ENCODE assay signal across 8 mouse cellular contexts in genomic region chr12:110486852-110487251, GRCm38 (mm10). TPM values are rescaled to one million over a fixed set of nuclear protein-coding genes. Genes with fewer than 3 reads are reported as not detected.
DNase-seq lines count a peak whose midpoint lies in the region; ATAC-seq and TF ChIP-seq lines count a peak whose summit lies in the region.

No protein-coding gene starts in this region.

- no peak for TF ChIP-seq CTCF in heart, postnatal 0 days (IDR thresholded peaks at IDR 0.05; ENCODE audit: low read depth)
- no peak for TF ChIP-seq CTCF in bone marrow, adult 2 months (IDR thresholded peaks at IDR 0.05; ENCODE audit: control insufficient read depth, insufficient read depth, low read length)

- H3K9me3 ChIP-seq in heart, postnatal 0 days (replicated peaks; ENCODE audit: control insufficient read depth, low read length), result no peaks in the 10 kb centered on the region
- H3K9me3 ChIP-seq in hindbrain, embryonic 14.5 days (ENCODE audit: control insufficient read depth, low read length), result no peaks in the 10 kb centered on the region
- no peaks in the 10 kb centered on the region for H3K9me3 ChIP-seq in midbrain, embryonic 14.5 days (ENCODE audit: control insufficient read depth, low read length)

- peak overlapping the region; percentile 84 for H3K9ac ChIP-seq in heart, postnatal 0 days (replicated peaks; ENCODE audit: low read depth, low read length)
- peak overlapping the region; percentile 78 for H3K9ac ChIP-seq in hindbrain, embryonic 14.5 days
- peak overlapping the region; percentile 74 for H3K9ac ChIP-seq in midbrain, embryonic 14.5 days (replicated peaks; ENCODE audit: low read length)

- peaks cover 45% of the 10 kb centered on the region for H3K4me1 ChIP-seq in heart, postnatal 0 days (ENCODE audit: control insufficient read depth, insufficient read depth)
- peaks cover 3% of the 10 kb centered on the region for H3K4me1 ChIP-seq in bone marrow, adult 2 months (ENCODE audit: control insufficient read depth, insufficient read depth, low read length)
- peaks cover 31% of the 10 kb centered on the region for H3K4me1 ChIP-seq in hindbrain, embryonic 14.5 days (replicated peaks; ENCODE audit: control insufficient read depth, insufficient read depth, low read length)
- peaks cover 21% of the 10 kb centered on the region for H3K4me1 ChIP-seq in midbrain, embryonic 14.5 days (ENCODE audit: control insufficient read depth, insufficient read depth, low read length)

- no peaks in the 10 kb centered on the region for H3K27me3 ChIP-seq in heart, postnatal 0 days (ENCODE audit: control insufficient read depth, insufficient read depth, low read length)
- no peaks in the 10 kb centered on the region for H3K27me3 ChIP-seq in hindbrain, embryonic 14.5 days (ENCODE audit: control insufficient read depth, insufficient read depth, low read length)
- no peaks in the 10 kb centered on the region for H3K27me3 ChIP-seq in midbrain, embryonic 14.5 days (ENCODE audit: control insufficient read depth, insufficient read depth, low read length)

- 74% methylated on average over 5 of the region's 5 CpGs for WGBS in heart, postnatal 0 days
- WGBS in bone marrow, adult 2 months, result 62% methylated on average over 5 of the region's 5 CpGs
- WGBS in hindbrain, embryonic 14.5 days, result 82% methylated on average over 5 of the region's 5 CpGs
- WGBS in midbrain, embryonic 14.5 days, result 87% methylated on average over 5 of the region's 5 CpGs

- peak overlapping the region; percentile 99 for H3K27ac ChIP-seq in heart, postnatal 0 days (ENCODE audit: low read depth)
- H3K27ac ChIP-seq in bone marrow, adult 2 months (ENCODE audit: control insufficient read depth, insufficient read depth, low read depth, low read length, poor library complexity), result no peak overlapping the region
- no peak overlapping the region for H3K27ac ChIP-seq in hindbrain, embryonic 14.5 days
- H3K27ac ChIP-seq in midbrain, embryonic 14.5 days (replicated peaks; ENCODE audit: low read depth, low read length), result no peak overlapping the region

- H3K4me2 ChIP-seq in heart, postnatal 0 days (ENCODE audit: low read depth, low read length), result peak overlapping the region; percentile 78
- H3K4me2 ChIP-seq in hindbrain, embryonic 14.5 days (replicated peaks), result peak overlapping the region; percentile 82
- peak overlapping the region; percentile 96 for H3K4me2 ChIP-seq in midbrain, embryonic 14.5 days (ENCODE audit: low read length)

- no peak for DNase-seq in heart, postnatal 0 days (ENCODE audit: low spot score)
- no peak for DNase-seq in heart, adult 18-20 months
- DNase-seq in hindbrain, embryonic 14.5 days (ENCODE audit: low spot score), result no peak
- DNase-seq in midbrain, embryonic 14.5 days, result no peak
- DNase-seq in layer of hippocampus, postnatal 25 days (ENCODE audit: extremely low spot score in 1 of 2, low spot score in 1 of 2), result no peak
- DNase-seq in gastrocnemius, postnatal 25 days, result no peak

- ATAC-seq in heart, postnatal 0 days (ENCODE audit: insufficient read depth, low read depth), result no peak
- no peak for ATAC-seq in hindbrain, embryonic 14.5 days (ENCODE audit: low FRiP score)
- no peak for ATAC-seq in midbrain, embryonic 14.5 days (ENCODE audit: low FRiP score, low TSS enrichment)
- no peak for ATAC-seq in monocyte, adult 5-6 weeks (replicated peaks; ENCODE audit: insufficient number of reproducible peaks, low FRiP score, low TSS enrichment, poor library complexity, severe bottlenecking)

- no peak for TF ChIP-seq POLR2A in bone marrow, adult 2 months (IDR thresholded peaks at IDR 0.05; ENCODE audit: borderline replicate concordance, control insufficient read depth, low read depth, low read length)

- H3K36me3 ChIP-seq in heart, postnatal 0 days (replicated peaks; ENCODE audit: control insufficient read depth, insufficient read depth, low read length), result no peaks in the 10 kb centered on the region; the same call in 1 of the 2 replicates
- no peaks in the 10 kb centered on the region for H3K36me3 ChIP-seq in hindbrain, embryonic 14.5 days (replicated peaks; ENCODE audit: control insufficient read depth, insufficient read depth)
- no peaks in the 10 kb centered on the region for H3K36me3 ChIP-seq in midbrain, embryonic 14.5 days (ENCODE audit: control insufficient read depth, insufficient read depth, low read length)

- H3K4me3 ChIP-seq in heart, postnatal 0 days (ENCODE audit: low read depth, low read length), result peak overlapping the region; percentile 69
- peak overlapping the region; percentile 78 for H3K4me3 ChIP-seq in bone marrow, adult 2 months (replicated peaks; ENCODE audit: control insufficient read depth, low read depth, low read length)
- H3K4me3 ChIP-seq in hindbrain, embryonic 14.5 days (replicated peaks; ENCODE audit: low read length), result peak overlapping the region; percentile 58
- peak overlapping the region; percentile 64 for H3K4me3 ChIP-seq in midbrain, embryonic 14.5 days (replicated peaks; ENCODE audit: low read depth, low read length)

- TF ChIP-seq EP300 in heart, postnatal 0 days (IDR thresholded peaks at IDR 0.05; ENCODE audit: low read depth), result no peak

RNA-seq across cellular contexts. Expression of gene Ppp2r5c, which starts 39.9 kb away (rescaled TPM):
- total RNA-seq in heart, postnatal 0 days (2014; rRNA removed; ENCODE audit: low replicate concordance), result 103 and 104 TPM in 2 replicates
- polyA plus RNA-seq in heart, postnatal 0 days (2015; fragmentation: Nextera tagmentation; extraction: Ambion mirVana), result 108 and 118 TPM in 2 replicates
- total RNA-seq in heart, adult 18-20 months (2021), result 10 to 100 TPM; 91.7 to 91.9 TPM
- polyA plus RNA-seq in bone marrow, adult 2 months (2011; ENCODE audit: insufficient read depth, insufficient read length, low replicate concordance, missing spikeins), result 38.6 and 59.4 TPM in 2 replicates
- 163 TPM in 2 replicates for polyA plus RNA-seq in hindbrain, embryonic 14.5 days (2014; fragmentation: Nextera tagmentation; extraction: Ambion mirVana)
- polyA plus RNA-seq in midbrain, embryonic 14.5 days (2014; fragmentation: Nextera tagmentation; extraction: Ambion mirVana), result 125 and 158 TPM in 2 replicates
- 100 to 1,000 TPM; 242 to 246 TPM for total RNA-seq in layer of hippocampus, postnatal 25 days (2021)
- 10 to 100 TPM; 64.0 to 65.0 TPM for total RNA-seq in gastrocnemius, postnatal 25 days (2021)
- 353 to 389 TPM (median 359 TPM) in 3 replicates for total RNA-seq in monocyte, adult 5-6 weeks (2017)
